Mouse (Mus musculus) lung, postnatal 10 days (tissue): ENCODE data around the gene Htr6.
A peak's percentile ranks its signal among the peaks of the same experiment; 100 is the strongest.

Source experiments
- DNase-seq: peaks from one replicate; pipeline ENCODE4 v3.0.0; 2021

Htr6 gene

DNA sequence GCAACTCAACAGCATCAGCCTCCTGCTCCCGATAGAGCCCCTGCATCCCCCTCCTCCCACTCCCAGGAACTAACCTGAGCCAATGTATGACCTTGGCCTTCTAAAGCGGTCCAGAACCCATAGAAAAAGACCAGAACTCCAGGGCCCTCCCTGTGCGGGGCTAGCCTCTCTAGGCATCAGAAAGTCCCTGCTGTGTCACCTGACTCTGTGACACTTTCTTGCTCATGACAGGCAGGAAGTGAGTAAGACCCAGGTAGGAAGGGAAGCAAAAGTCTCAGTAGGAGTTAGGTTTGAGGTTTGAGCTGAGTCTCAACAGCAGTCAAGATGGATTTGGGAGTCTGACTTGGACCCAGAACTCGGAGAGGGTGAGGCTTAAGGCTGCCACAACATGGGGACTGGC is 11.6 kb upstream of the Htr6 start:
- no peak for DNase-seq

DNA sequence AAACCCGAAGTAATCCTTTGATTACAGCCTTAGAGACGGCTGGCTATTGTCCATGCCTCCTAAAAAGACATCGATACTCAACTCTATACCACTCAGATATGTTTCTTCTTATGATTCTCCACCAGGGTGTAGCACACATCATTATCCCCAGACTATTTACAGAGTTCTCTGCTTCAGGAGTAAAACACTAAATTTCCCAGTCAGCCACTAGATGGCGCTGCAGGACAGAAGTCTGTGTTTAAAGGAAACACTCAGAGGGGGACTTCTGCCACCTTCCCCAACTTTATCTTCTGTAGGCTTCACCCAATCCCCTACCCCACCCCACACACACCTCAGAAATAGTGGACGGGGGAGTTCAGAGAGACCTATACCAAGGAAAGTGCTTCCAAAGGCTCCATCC is 10.7 kb upstream of the Htr6 start:
- DNase-seq: peak; percentile 92

DNA sequence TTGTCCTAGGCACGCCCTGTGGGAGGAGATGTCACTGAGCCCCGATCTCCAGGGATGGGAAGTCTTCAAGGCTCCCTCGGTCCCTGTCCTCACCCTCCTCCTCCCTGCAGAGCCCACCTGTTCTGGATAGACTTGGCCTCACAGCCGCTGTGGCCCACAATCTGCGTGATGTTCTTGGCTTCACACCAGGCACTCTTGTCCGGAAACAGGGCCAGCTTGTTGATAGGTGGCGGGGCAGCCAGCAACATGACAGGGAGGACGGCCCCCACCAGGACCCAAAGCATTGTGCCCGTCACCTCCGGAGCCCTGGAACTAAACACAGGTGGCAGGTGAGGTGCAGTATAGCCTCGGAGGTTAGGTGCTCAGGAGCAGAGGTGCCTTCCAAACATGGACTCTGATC is 10.0 kb upstream of the Htr6 start:
- no peak for DNase-seq

DNA sequence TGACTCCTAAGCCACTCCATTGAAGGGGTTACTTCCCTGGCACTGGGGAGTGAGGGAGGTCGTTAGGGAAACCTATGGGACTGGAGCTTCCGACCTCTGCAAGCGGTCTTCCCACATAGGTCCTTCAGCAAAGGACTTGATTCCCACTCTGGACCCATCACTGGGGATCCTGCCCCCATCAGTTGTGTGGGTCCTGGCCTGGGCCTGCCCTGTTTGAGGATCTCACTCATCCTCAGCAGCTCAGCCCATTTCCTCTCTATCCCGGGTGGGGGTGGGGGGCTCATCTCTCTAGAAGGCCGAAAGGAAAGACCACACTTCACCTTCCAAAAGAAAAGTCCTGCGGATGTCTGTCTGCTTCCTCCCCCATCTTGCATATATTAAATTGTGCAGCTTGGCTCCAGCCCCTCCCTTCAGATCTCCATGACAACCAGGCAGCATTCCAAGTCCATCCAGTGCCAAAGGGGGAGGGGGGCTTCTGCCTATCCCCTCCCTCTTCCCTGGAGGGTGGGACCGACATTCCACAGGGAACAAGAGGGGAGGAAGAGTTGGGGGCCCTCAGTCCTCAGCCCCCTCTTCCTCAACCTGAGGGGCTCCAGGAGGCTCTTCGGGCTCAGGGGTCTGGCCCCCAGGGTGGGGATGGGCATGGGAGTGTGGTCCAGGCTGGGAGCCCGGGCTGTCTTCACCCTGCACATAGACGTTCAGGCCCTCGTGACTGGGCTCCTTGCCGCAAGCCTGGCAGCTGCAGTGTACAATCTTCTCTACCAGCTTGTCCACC is 7.6 kb upstream of the Htr6 start:
- DNase-seq: peak; percentile 35

DNA sequence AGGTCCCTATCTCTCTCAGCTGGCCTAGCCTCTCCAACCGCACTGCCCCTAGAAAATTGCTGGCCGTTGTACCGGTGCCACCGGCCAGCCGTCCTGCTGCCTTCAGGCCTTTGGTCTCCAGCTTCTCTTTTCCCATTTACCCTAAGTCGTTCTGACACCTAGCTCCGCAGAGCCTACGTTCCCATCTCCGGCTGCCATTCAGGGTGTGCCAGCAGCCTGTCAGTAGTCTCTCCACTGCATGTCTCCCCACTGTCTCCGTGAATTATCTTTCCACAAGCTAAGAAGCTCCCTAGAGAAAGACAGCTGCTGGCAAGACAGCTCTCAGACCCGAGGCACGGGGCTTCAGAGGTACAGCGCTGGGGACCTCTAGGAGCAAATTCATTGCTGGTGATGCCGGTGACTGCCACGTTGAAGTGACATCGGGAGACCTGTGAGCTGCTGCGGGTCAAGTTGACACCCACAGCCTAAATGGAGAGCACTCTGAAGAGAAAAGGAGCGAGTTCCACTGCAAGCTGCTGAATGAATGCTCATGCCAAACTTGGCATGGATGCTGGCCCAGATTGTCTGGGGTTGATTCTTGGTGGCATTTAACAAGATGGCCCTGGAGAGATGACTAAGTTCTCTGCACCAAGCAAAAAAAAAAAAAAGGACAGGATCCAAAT is 6.0 kb upstream of the Htr6 start:
- DNase-seq: no peak

DNA sequence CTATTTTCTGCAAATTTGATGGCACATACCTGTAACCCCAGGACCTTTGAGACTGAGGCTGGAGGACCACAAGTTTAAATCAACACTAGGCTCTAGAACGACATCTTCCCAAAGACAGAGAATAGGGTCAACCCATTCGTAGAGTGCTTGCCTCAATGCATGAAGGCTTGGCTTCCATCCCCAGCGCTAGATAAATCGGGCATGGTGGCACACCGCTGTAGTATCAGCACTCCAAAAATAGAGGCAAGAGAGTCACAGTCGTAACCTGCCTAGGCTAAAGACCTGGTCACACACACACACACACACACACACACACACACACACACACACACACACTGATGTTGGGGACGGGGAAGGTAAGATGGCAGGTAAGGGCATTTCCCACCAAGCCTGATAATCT is 4.9 kb upstream of the Htr6 start:
- DNase-seq: no peak

DNA sequence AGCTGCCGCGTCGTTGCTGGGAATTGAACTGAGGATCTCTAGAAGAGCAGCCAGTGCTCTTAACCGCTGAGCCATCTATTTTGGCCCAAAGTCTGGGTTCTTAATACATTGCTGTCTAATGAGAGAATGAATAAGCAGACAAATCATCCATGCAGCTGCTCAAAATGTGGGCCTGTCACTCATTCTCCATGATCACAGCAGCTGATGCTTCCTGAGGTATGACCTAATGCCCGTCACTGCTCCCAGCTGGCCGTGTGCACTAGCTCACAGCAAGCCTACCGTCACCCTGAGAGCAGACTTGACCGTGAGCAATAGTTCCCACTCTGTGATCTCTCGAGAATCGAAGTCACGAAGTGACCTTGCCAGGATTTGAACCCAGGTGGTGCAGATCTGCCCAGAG is 4.1 kb upstream of the Htr6 start:
- no peak for DNase-seq

DNA sequence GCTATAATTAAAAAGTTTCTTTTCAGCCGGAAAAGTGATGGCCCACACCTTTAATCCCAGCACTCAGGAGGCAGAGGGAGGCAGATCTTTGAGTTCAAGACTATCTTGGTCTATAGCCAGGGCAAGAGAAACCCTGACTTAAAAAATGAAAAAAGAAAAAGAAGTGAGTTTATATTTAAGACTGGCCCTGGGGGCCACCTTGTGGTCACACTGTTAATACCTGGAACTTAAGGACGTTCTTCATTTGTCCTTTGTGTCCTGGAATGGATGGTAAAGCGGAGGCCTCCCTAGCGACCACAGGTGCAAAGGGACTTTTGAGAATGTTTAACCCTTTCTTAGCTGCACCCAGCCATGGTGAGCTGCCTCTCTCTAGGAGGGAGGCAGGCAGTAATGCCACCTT is 3.4 kb upstream of the Htr6 start:
- DNase-seq: peak; percentile 33

DNA sequence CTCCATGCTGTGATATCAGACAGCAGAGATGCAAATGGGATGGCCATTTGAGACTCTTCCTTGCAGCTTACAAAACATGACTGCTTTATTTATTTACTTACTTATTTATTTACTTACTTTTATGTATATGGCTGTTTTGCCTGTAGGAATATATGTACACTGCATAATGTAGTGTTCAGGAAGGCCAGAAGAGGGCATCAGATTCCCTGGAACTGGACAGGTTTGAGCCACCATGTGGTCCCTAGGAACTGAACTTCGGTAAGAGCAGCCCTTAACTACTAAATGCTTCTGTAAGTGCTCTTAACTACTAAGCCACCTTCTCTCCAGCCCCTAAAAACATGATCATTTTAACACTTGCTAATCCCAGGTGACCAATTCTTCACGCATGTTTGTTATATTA is 2.9 kb upstream of the Htr6 start:
- DNase-seq: peak; percentile 59

DNA sequence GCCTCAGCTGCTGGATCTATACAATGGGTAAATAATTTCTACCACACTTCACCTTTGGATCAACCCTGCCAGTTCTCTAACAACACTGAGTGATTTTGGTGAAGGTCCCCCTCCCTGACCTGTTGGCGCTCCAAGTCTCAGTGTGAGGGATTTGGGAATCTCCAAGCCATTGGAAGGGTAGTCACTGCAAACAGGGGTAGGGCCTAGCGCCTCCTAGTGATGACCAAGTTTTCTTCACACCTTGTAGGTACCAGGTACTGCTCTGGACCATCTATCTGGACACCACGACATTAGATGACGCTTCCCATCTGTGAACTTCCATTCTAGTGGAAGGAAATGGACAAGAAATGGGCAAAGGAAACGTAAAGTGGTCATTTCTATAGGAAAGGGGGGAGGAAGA is 545 bp upstream of the Htr6 start:
- no peak for DNase-seq

DNA sequence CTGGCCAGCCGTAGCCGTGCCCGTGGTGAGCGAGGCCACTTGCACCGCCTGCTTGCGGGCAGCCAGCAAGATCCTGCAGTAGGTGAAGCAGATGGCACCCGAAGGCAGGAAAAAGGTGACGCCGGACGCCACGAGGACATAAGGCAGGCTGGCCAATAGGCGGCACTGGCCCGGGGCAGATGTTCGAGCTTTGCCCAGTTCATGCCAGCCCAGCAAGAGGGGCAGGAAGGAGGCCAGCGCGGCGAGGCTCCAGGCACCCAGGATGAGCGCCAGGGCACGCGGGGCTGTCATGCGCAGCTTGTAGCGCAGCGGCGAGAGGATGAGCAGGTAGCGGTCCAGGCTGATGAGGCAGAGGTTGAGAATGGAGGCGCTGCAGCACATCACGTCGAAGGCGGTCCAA is 1.3 kb downstream of the Htr6 start:
- no peak for DNase-seq

DNA sequence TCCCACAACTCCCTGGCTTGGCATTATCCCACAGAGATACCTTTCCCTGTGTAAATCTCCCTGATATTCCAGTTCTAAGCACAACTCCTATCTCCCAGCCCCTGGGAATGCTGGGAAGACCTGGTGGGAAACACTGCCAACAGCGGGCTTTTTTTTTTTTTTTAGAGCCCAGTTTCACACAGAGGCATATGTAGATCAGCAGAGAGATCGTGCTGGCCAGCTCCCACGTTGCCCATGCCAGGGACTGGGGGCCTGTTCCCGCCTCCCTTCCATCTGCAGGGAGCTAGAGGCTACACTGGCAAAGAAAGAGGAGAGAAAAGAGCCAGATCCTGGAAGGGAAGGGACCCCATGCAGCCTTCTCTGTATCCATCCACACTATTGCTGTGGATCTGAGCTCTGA is 7.1 kb downstream of the Htr6 start:
- DNase-seq: no peak

DNA sequence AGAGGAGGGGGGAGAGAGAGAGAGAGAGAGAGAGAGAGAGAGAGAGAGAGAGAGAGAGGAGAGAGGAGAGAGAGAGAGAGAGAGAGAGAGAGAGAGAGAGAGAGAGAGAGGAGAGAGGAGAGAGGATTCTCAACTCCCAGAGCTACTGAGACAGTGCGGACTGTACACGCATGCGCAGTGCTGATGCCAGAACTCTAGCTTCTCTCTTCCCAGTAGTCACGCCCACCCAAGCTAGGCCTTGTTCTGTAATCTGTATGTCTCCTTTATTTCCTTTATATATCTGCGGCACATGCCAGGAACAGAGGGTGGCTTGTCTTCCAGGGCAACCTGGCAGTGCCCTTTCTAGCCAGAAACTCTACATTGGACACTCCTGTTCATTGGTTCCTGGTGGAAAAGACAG is 10.5 kb downstream of the Htr6 start:
- no peak for DNase-seq

DNA sequence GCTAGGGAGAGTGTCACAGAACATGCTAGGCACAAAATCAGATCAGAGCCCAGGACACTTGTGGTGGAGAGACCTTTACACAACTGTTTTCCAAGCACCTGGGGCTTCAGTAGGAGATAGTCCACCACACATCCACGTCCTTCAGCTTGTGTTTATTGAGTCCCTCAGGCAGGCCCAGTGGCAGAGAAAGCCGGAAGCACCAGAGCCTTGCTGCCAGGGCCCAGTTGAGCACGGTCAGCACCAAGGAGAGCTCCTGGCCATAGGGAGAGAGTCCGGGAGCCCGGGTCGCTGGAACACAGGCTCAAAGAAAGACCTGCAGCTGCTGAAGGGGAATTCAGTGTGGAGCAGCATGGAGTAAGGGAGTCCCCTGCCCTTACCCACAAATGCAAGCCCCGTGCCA is 15.8 kb downstream of the Htr6 start:
- peak; percentile 71 for DNase-seq

DNA sequence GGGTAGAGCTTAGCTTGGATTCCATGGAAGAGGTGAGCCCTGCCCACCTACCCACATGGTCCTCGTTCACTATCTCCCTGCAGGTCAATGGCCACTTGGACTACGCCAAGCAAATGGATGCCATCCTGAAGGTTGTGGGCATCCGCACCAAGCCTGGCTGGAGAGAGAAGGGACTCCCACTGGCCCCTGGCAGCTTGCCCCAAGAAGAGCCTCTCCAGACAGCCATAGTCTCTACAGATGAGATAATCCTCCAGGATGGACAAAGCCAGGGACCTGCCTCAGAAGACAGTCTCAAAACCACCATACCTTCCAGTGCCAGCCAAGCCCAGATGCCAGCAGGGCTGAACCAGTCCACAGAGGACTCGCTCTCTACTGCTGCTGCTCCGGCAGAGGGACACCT is 17.3 kb downstream of the Htr6 start:
- DNase-seq: no peak

DNA sequence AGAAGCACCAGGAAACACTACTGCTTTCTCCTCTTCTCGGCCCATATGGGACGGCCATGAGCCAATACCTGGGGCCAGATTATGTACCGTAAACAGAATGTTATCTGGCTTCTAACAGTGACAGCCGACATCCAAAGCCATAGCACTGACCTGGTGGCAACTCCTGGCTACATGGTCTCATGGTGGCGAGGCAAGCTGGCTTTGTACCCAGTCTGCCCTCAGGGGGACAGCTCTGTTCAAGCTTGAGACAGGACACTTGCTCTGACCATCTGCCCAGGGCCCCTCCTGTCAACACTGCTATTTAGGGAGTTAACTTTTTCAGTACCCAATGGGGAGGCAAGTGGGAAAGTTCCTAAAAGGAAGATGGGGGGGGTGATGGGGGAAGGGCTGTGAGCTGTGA is 18.1 kb downstream of the Htr6 start:
- DNase-seq: no peak

DNA sequence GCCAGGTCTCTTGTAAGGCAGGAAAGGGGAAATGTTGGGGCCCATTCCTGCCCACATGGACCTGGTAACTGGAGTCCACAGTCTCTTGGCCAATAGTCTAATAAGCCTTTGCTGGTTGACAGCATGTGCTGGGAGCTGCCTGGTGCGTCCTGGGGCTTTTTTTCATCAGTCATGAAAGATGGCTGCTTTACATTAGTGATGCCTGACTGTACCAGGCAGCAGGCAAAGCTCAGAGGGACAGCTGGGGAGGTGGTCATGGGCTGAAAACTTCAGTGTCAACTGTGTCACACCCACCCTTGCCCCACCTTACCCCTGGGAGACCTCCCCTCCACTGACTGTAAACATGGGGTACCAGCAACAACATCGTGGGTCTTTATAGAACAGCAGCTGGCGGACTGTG is 19.6 kb downstream of the Htr6 start:
- no peak for DNase-seq

DNA sequence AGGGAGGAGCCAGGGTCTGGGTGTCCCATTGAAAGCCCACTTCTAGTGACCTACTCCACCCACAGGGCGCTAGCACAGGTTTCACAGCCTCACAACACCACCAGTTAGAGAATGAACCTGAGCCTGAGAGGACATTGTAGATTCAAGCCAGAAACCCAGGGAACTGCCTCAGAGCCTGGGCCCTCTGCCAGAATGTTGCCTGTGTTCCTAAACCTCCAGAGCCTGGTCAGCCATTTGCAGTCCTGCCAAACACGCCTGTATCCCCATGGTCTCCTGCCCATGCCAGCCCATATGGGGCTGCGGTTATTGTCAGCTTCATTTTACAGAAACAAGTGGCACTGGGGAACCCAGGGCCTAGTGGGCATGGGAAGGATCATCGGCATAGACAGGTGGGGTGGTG is 20.0 kb downstream of the Htr6 start:
- DNase-seq: no peak

DNA sequence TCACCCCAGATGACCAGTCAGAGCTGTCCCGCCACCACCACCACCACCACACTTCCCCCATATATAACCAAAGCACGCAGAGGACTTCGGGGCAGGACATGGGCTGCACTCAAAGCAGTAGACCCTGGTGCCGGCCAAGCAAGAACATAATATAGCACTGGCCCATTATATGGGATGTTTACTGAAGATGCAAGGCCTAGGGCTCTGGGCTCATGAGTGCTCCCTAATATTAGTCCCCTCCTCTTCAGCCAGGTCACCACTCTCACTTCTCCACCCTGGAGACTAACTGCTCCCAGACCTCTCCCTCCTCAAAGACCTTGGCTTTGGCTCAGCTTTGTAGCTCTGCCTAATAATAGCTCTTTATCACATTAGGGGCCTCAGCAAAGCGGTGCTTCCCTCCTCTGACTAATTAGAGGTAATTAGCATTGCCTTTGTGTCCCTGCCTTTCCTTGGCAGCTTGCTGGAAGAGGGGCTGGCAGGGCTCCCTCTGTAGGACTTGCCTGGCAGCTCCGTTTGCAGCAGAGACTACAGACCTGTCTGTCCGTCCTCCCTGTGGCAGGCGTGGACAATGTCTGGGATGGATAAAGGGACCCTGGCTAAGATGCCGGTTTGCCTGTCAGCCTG is 21.0 kb downstream of the Htr6 start:
- no peak for DNase-seq

DNA sequence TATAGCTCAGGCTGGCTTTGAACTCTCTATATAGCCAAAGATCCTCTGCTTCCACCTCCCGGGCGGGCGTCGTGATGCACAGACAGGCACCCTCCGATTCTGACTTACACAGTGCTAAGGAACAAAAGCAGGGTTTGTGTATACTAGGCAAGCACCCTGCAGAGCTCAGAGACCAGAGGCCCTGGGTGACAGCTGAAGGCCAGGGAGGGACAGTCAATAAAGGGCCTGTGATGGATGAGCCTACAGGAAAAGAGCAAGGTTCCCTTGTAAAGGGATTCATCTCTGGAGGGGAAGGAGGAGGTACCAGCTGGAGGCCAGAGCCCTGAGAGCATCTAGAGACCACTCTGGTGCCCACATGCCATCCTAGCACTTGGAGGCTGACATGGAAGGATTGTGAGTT is 22.0 kb downstream of the Htr6 start:
- no peak for DNase-seq

DNA sequence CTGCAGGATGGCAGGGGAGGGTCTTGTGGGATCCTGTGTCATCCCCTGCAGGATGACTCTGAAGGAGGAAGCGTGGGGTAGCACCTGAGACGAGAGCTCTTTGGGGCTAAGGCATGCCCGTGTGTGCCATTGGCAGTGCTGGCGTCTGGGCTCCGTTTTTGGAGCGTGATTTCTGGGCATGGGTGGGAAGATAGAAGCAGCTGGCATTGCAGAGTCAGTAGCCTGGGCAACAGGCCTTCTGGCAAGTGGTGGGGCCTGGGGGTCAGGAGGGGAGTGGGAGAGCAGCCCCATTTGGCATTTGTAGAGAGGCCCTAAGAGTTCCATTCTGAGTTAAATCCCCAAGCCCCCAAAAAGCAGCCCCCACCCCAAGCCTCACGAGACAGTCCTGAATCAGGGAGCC is 22.6 kb downstream of the Htr6 start:
- DNase-seq: no peak

DNA sequence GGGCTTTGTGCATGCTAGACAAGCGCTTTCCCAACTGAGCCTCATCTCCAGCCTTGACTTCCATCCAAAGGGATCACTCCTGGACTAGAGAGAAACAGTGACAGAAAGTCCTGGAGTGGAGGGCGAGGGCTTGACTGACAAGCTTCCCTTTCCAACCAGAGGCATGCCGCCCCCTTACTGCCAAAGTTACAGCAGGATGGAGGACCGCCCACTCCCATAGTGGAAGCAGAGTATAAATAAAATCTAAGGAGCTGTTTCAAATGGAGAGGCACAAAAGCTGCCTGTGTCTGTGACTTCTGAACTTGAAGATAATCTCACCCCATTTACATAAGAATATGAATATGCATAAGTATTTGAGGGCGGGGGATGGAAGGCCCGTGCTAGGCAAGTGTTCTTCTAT is 26.9 kb downstream of the Htr6 start:
- DNase-seq: no peak

DNA sequence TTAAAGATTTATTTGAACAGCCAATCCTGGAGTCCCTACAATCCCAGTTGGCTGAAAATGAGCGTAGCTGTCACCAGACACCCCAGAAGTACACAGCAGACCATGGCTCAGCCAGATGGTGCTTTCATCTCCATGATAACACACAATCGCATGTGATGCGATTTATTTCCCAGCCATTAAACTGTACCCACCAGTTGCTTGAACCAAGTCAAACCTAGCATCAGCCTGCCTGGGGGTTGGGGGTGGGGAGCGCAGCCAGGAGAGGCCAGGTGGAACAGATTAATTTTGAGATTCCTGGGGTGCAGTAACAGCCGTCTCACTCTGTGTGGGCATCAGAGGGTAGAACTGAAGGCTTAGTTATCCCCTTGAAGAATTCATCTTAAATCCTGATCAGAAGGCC is 29.0 kb downstream of the Htr6 start:
- no peak for DNase-seq

DNA sequence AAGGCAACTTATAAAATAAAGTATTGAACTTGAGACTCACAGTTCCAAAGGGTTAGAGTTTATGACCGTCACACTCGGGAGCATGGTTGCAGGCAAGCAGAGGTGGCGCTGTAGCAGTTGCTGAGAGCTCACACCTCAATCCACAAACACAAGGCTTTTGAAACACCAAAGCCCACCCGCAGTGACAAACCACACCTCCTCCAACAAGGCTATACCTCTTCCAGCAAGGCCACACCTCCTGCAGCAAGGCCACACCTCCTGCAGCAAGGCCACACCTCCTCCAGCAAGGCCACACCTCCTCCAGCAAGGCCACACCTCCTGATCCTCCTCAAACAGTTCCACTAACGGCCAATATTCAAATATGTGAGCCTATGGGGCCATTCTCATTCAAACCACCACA is 30.8 kb downstream of the Htr6 start:
- no peak for DNase-seq

DNA sequence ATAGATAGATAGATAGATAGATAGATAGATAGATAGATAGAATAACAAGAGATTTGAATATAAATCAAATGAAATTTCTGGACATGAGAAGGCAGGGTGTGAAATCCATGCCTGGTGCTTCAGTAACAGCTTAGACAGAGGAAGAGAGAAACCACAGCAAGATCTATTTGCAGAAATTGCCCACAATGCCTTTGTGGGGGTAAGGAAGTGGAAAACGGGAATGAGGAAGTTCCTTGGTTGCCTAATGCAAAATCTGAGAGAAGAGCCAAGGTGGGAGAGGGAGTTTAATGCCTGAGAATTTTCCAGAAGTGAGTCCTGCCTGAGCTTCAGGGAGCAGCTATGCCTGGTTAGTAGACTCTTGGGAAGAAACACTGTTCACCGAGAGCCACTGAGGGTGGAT is 31.8 kb downstream of the Htr6 start:
- DNase-seq: no peak
